Mouse (Mus musculus) stomach, postnatal 0 days (tissue): Measurements from ENCODE around the gene Wdr90. TPM values are rescaled to one million over a fixed set of nuclear protein-coding genes. Genes with fewer than 3 reads are reported as not detected.
"Not testable (repeated sequence)": the region's sequence is repeated elsewhere in the genome, so short reads cannot be mapped to it uniquely, and the experiment has no call there.

Experiments
- ATAC-seq: fragments of 200-750 bp; cut with Nextera tagmentation; 2 replicates; pipeline ENCODE4 v1.8.0; 2017; ENCODE audit not compliant: low FRiP score, low TSS enrichment
- DNase-seq: peaks from one replicate; pipeline ENCODE4 v3.0.0-alpha.2; 2016; ENCODE audit warnings: low spot score
- H3K27ac ChIP-seq: fragments of 300-500 bp; sonication (generic); replicated peaks from 2 replicates; pipeline ENCODE4 v1.5.1; 2014; ENCODE audit warnings: mild to moderate bottlenecking, control low read depth
- H3K27me3 ChIP-seq: fragments of 300-500 bp; sonication (generic); 2 replicates; pipeline ENCODE4 v1.6.1; 2014; ENCODE audit warnings: low read length; ENCODE audit not compliant: control insufficient read depth, insufficient read depth
- H3K36me3 ChIP-seq: fragments of 300-500 bp; sonication (generic); 2 replicates; pipeline ENCODE4 v1.6.1; 2014; ENCODE audit warnings: low read length, mixed read lengths; ENCODE audit not compliant: control insufficient read depth, insufficient read depth
- H3K4me1 ChIP-seq: fragments of 300-500 bp; sonication (generic); replicated peaks from 2 replicates; pipeline ENCODE4 v1.6.1; 2014; ENCODE audit warnings: antibody characterized with exemption; ENCODE audit not compliant: control insufficient read depth, insufficient read depth
- H3K4me2 ChIP-seq: fragments of 300-500 bp; sonication (generic); replicated peaks from 2 replicates; pipeline ENCODE4 v1.6.1; 2014; ENCODE audit warnings: low read depth, mild to moderate bottlenecking, control low read depth, moderate library complexity
- H3K4me3 ChIP-seq: fragments of 300-500 bp; sonication (generic); 2 replicates; pipeline ENCODE4 v1.5.1; 2014; ENCODE audit warnings: low read depth, low read length, control low read depth
- H3K9ac ChIP-seq: fragments of 300-500 bp; sonication (generic); 2 replicates; pipeline ENCODE4 v1.6.1; 2014; ENCODE audit warnings: mild to moderate bottlenecking, low read length, control low read depth, mixed read lengths
- H3K9me3 ChIP-seq: fragments of 300-500 bp; sonication (generic); 2 replicates; pipeline ENCODE4 v1.6.1; 2016; ENCODE audit warnings: low read length; ENCODE audit not compliant: control insufficient read depth
- CTCF ChIP-seq: IDR thresholded peaks from 2 replicates; pipeline ENCODE4 v1.5.1; 2016; ENCODE audit warnings: antibody characterized with exemption, low read depth, mild to moderate bottlenecking, moderate library complexity
- EP300 ChIP-seq: optimal IDR thresholded peaks from 2 replicates; pipeline ENCODE3; 2016; ENCODE audit warnings: antibody characterized with exemption
- WGBS: fragments of 180-500 bp; shearing (Covaris S2); extraction: QIAGEN DNeasy Blood & Tissue Kit; methylation state at CpG from one replicate; pipeline ENCODE4 v1.1.7; 2014; 5-methylcytosine and 5-hydroxymethylcytosine counted together
- polyA plus RNA-seq: library from polyadenylated mRNA; unstranded; fragments of >200 nt; fragmentation: Nextera tagmentation; extraction: Ambion mirVana; gene quantifications from 2 replicates; pipeline ENCODE4 v1.2.1, GENCODE M21; 2015

The Wdr90 gene
- polyA plus RNA-seq, 1 experiment from 2014 or later = 4.2 TPM

DNA sequence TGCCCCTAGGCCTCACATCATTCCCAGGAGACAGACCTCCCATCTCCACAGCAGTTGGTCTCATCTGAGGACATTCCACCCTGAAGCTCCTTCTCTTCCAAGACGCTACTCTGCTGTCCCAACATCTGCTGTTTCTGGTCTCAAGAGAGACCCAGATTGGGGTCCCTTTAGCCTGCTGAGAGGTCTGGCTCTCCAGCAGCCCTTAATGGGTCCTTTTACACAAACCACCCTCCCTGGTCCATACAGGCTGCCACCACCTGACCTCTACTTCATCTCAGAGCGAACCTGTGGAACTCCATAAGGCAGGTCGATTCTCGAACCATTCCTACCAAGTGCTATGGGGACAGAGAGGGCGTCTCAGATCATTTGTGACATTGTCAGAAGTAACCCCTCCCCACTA is 53.3 kb downstream of the Wdr90 start:
- TF ChIP-seq EP300 (no peak), CTCF (no peak)
- peak overlapping the region; percentile 84 for H3K4me2 ChIP-seq

GRCm38 (mm10) chr17:25807452-25807851 is 53.8 kb downstream of the Wdr90 start:
- not testable (repeated sequence) for H3K9ac ChIP-seq, H3K4me1 ChIP-seq, H3K27ac ChIP-seq, H3K36me3 ChIP-seq, H3K9me3 ChIP-seq, H3K27me3 ChIP-seq, H3K4me2 ChIP-seq, ATAC-seq, H3K4me3 ChIP-seq, DNase-seq
- TF ChIP-seq CTCF = peak; percentile 22; the same call in 1 of the 2 replicates
- 0% methylated on average over 1 of the region's 2 CpGs for WGBS

More for the DNA sequence above, 53.3 kb downstream of the Wdr90 start:
- 35% methylated on average over 5 of the region's 5 CpGs for WGBS
- Histone ChIP-seq H3K27me3 (0 out of 2 replicates have a peak, but pooled peaks cover 2% of the 10 kb centered on the region), H3K9ac (no peak overlapping the region), H3K27ac (no peak overlapping the region), H3K4me3 (no peak overlapping the region), H3K9me3 (no peaks in the 10 kb centered on the region), H3K36me3 (no peaks in the 10 kb centered on the region), H3K4me1 (no peaks in the 10 kb centered on the region)
- DNase-seq = no peak
- no peak for ATAC-seq

DNA sequence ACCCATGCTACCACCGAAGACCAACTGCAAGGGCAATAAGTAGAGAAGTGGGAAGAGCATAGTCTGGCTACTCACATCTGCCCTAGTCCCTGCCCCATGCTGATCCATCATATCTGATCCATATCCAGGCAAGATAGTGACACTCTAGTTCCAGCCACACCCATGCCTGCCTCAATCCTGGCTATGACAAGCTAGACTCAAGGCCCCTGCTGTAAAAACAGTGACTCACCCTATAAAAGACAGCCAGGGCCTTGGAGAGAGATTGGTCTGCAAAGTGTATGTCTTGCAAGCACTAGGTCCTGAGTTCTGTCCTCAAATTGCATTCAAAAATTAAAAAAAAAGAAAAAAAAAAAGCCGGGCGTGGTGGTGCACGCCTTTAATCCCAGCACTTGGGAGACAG is 54.8 kb downstream of the Wdr90 start:
- DNase-seq (no peak), ATAC-seq (no peak)
- no peak overlapping the region for H3K4me3 ChIP-seq
- H3K4me2 ChIP-seq = no peak overlapping the region
- H3K27ac ChIP-seq = no peak overlapping the region
- TF ChIP-seq EP300 (no peak), CTCF (no peak)
- no peak overlapping the region for H3K9ac ChIP-seq
- 79% methylated on average over 4 of the region's 4 CpGs for WGBS
- no peaks in the 10 kb centered on the region for H3K9me3 ChIP-seq
- no peaks in the 10 kb centered on the region for H3K36me3 ChIP-seq
- H3K4me1 ChIP-seq = no peaks in the 10 kb centered on the region
- 0 out of 2 replicates have a peak, but pooled peaks cover 2% of the 10 kb centered on the region for H3K27me3 ChIP-seq

DNA sequence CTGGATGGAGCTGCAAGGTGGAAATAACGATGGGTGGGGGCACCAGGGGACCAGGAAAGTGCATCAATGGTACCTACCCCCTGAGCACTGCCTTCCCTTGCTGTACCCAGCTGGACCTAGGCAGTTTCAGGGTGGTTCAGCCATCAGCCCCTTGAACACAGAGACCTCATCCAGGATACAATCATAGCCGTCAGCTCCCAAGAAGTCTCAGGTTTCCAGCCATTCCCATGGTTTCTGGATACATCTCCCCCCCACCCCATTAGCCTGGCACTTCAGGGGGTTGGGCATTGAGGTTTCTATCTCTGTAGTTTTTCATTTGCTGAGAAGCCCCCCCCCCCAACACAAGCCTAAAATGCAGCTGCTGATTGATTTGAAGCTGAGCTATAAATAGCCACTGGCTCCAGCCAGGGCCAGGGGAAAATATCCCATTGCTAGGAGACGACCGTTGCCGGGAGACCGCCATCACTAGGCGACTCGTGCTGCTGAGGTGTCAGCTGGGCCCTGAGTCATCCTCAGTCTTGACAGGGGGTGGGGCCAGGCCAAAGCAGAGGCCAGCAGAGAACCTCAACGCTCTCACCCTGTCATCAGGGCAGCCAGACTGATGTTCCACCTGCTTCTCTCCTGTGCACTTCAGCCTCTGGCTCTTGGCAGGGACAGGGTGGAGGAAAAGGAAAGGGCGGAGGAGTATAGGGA is 58.3 kb downstream of the Wdr90 start:
- no peaks in the 10 kb centered on the region for H3K4me1 ChIP-seq
- H3K4me3 ChIP-seq = no peak overlapping the region
- H3K9ac ChIP-seq = peak overlapping the region; percentile 13; the same call in 1 of the 2 replicates
- ATAC-seq (peak; percentile 75), DNase-seq (peak; percentile 55)
- TF ChIP-seq CTCF (no peak), EP300 (no peak)
- no peaks in the 10 kb centered on the region for H3K36me3 ChIP-seq
- H3K27me3 ChIP-seq = no peaks in the 10 kb centered on the region
- H3K27ac ChIP-seq = no peak overlapping the region
- WGBS = 7% methylated on average over 10 of the region's 10 CpGs
- no peak overlapping the region for H3K4me2 ChIP-seq
- H3K9me3 ChIP-seq = no peaks in the 10 kb centered on the region

DNA sequence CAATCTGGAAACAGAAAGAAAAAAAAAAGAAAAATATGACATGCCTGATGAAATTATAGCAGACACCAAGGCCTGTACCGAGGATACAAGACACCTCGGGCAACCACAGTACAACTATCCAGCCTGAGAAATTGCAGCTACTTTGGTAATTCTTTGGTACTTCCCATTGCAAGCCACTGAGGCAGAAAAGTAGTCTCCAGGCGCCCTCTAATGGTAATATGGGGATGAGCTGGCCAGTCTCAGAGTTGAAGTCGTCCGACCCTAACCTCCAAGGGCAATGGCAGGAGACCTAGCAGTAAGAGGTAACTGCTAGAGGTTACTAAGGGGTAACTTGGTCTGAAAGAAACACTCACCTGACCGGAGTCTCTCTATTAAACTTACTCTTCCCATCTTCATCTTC is 60.3 kb downstream of the Wdr90 start:
- Histone ChIP-seq H3K36me3 (no peaks in the 10 kb centered on the region), H3K4me2 (no peak overlapping the region), H3K9ac (no peak overlapping the region), H3K4me3 (no peak overlapping the region), H3K4me1 (no peaks in the 10 kb centered on the region; the same call in 1 of the 2 replicates), H3K27ac (no peak overlapping the region), H3K27me3 (no peaks in the 10 kb centered on the region), H3K9me3 (no peaks in the 10 kb centered on the region)
- DNase-seq (peak; percentile 62), ATAC-seq (peak; percentile 34; the same call in 1 of the 2 replicates)
- 2% methylated on average over 6 of the region's 6 CpGs for WGBS
- TF ChIP-seq EP300 (no peak), CTCF (peak; percentile 95)

DNA sequence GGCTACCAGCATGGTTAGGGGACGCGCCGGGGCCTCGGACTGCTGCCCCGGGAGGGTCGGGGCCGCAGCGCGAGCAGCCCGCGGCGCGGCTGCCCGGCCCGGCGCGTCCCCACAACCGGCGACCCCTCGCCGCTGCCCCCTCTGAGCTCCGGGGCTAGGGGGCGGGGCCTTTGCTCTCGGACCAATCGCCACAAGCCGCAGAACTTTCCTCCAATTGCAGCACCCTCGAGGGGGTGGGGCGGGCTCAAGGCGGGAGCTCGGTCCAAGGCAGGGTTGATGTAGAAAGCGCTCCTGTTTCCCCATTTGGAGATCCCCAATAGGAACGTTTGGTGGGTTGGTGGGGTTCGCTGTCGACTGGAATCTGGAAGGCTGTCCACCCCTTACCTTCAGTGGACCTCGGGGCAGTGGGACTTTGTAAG is 64.3 kb downstream of the Wdr90 start, which contains the start of gene Metrn:
Gene Metrn (minus strand): TSS at position 186 of the 419 bp plus-strand sequence.
- H3K9ac ChIP-seq = peak within 1 kb of the TSS; percentile 66
- no peak for TF ChIP-seq EP300
- no peak for TF ChIP-seq CTCF
- H3K4me1 ChIP-seq = no peaks in the 10 kb centered on the region; the same call in 1 of the 2 replicates
- peak; percentile 87 for DNase-seq
- peak; percentile 64; the same call in 1 of the 2 replicates for ATAC-seq
- peak within 1 kb of the TSS; percentile 86 for H3K4me2 ChIP-seq
- peak within 1 kb of the TSS; percentile 8; the same call in 1 of the 2 replicates for H3K27ac ChIP-seq
- WGBS = 1% methylated on average over 24 of the region's 35 CpGs
- H3K27me3 ChIP-seq = no peaks in the 10 kb centered on the region
- H3K36me3 ChIP-seq = no peaks in the 10 kb centered on the region
- H3K9me3 ChIP-seq = no peaks in the 10 kb centered on the region
- H3K4me3 ChIP-seq = peak within 1 kb of the TSS; percentile 75
